8 mouse cellular contexts compared by ENCODE assay signal in genomic region chr2:90678256-90679060, GRCm38 (mm10). TPM values are rescaled to one million over a fixed set of nuclear protein-coding genes. Genes with fewer than 3 reads are reported as not detected.
A peak's percentile ranks its signal among the peaks of the same experiment; 100 is the strongest.
DNase-seq lines count a peak whose midpoint lies in the region; ATAC-seq and TF ChIP-seq lines count a peak whose summit lies in the region.

No protein-coding gene starts in this region.

- H3K27ac ChIP-seq in layer of hippocampus, adult 2 months: peak overlapping the region; percentile 84
- H3K27ac ChIP-seq in embryonic facial prominence, embryonic 12.5 days: peak overlapping the region; percentile 93
- H3K27ac ChIP-seq in intestine, embryonic 14.5 days (ENCODE audit: low read depth): peak overlapping the region; percentile 89
- peak overlapping the region; percentile 96 for H3K27ac ChIP-seq in midbrain, embryonic 14.5 days (replicated peaks; ENCODE audit: low read depth, low read length)

- peak in 1 of 2 experiments; percentile 1 for DNase-seq in layer of hippocampus, adult 2 months (ENCODE audit: low spot score in 2 of 2)
- no peak for DNase-seq in layer of hippocampus, adult 9-11 months
- peak; percentile 29 for DNase-seq in MN1 (ENCODE audit: low spot score)
- DNase-seq in intestine, embryonic 14.5 days (ENCODE audit: low spot score): no peak
- DNase-seq in midbrain, embryonic 14.5 days: peak; percentile 20
- no peak for DNase-seq in layer of hippocampus, postnatal 25 days (ENCODE audit: extremely low spot score in 1 of 2, low spot score in 1 of 2)
- DNase-seq in kidney, adult 8-10 months: no peak

- 31% methylated on average over 26 of the region's 26 CpGs for WGBS in embryonic facial prominence, embryonic 12.5 days
- 31% methylated on average over 26 of the region's 26 CpGs for WGBS in intestine, embryonic 14.5 days
- WGBS in midbrain, embryonic 14.5 days: 30% methylated on average over 26 of the region's 26 CpGs

- peak; percentile 67 for TF ChIP-seq CTCF in layer of hippocampus, adult 2 months (conservative IDR thresholded peaks at IDR 0.05)

- peak overlapping the region; percentile 57 for H3K4me2 ChIP-seq in embryonic facial prominence, embryonic 12.5 days (replicated peaks)
- peak overlapping the region; percentile 54 for H3K4me2 ChIP-seq in intestine, embryonic 14.5 days (ENCODE audit: low read length)
- H3K4me2 ChIP-seq in midbrain, embryonic 14.5 days (ENCODE audit: low read length): peak overlapping the region; percentile 91

- H3K9me3 ChIP-seq in embryonic facial prominence, embryonic 12.5 days: no peaks in the 10 kb centered on the region
- no peaks in the 10 kb centered on the region for H3K9me3 ChIP-seq in intestine, embryonic 14.5 days (ENCODE audit: control insufficient read depth, low read length)
- H3K9me3 ChIP-seq in midbrain, embryonic 14.5 days (ENCODE audit: control insufficient read depth, low read length): no peaks in the 10 kb centered on the region

- ATAC-seq in embryonic facial prominence, embryonic 12.5 days (ENCODE audit: insufficient number of reproducible peaks, insufficient read depth, low FRiP score, low TSS enrichment): peak; percentile 53; the same call in 1 of the 2 replicates
- peak; percentile 59 for ATAC-seq in intestine, embryonic 14.5 days (replicated peaks; ENCODE audit: low FRiP score, low TSS enrichment, low read depth)
- peak; percentile 53 for ATAC-seq in midbrain, embryonic 14.5 days (ENCODE audit: low FRiP score, low TSS enrichment)

- peak overlapping the region; percentile 90 for H3K4me3 ChIP-seq in layer of hippocampus, adult 2 months
- peak overlapping the region; percentile 98 for H3K4me3 ChIP-seq in embryonic facial prominence, embryonic 12.5 days
- peak overlapping the region; percentile 98 for H3K4me3 ChIP-seq in intestine, embryonic 14.5 days (ENCODE audit: low read depth, low read length)
- peak overlapping the region; percentile 69 for H3K4me3 ChIP-seq in midbrain, embryonic 14.5 days (replicated peaks; ENCODE audit: low read depth, low read length)

- H3K9ac ChIP-seq in embryonic facial prominence, embryonic 12.5 days: peak overlapping the region; percentile 77
- peak overlapping the region; percentile 69 for H3K9ac ChIP-seq in intestine, embryonic 14.5 days (ENCODE audit: low read length)
- peak overlapping the region; percentile 63 for H3K9ac ChIP-seq in midbrain, embryonic 14.5 days (replicated peaks; ENCODE audit: low read length)

- no peaks in the 10 kb centered on the region for H3K27me3 ChIP-seq in embryonic facial prominence, embryonic 12.5 days
- H3K27me3 ChIP-seq in intestine, embryonic 14.5 days (replicated peaks; ENCODE audit: control insufficient read depth, insufficient read depth, low read length): no peaks in the 10 kb centered on the region
- H3K27me3 ChIP-seq in midbrain, embryonic 14.5 days (ENCODE audit: control insufficient read depth, insufficient read depth, low read length): no peaks in the 10 kb centered on the region

- peaks cover 15% of the 10 kb centered on the region; the same call in 1 of the 2 replicates for H3K36me3 ChIP-seq in embryonic facial prominence, embryonic 12.5 days
- peaks cover 25% of the 10 kb centered on the region for H3K36me3 ChIP-seq in intestine, embryonic 14.5 days (ENCODE audit: control insufficient read depth, insufficient read depth, low read length)
- peaks cover 13% of the 10 kb centered on the region for H3K36me3 ChIP-seq in midbrain, embryonic 14.5 days (ENCODE audit: control insufficient read depth, insufficient read depth, low read length)

- peaks cover 10% of the 10 kb centered on the region for H3K4me1 ChIP-seq in embryonic facial prominence, embryonic 12.5 days
- H3K4me1 ChIP-seq in intestine, embryonic 14.5 days (replicated peaks; ENCODE audit: control insufficient read depth, insufficient read depth, low read length): peaks cover 7% of the 10 kb centered on the region; the same call in 1 of the 2 replicates
- H3K4me1 ChIP-seq in midbrain, embryonic 14.5 days (ENCODE audit: control insufficient read depth, insufficient read depth, low read length): peaks cover 12% of the 10 kb centered on the region

RNA-seq across cellular contexts. Expression of gene Nup160, which starts 1.4 kb away (rescaled TPM):
- 10 to 100 TPM; 17.0 to 20.8 TPM for total RNA-seq in layer of hippocampus, adult 2 months (2021)
- polyA plus RNA-seq in embryonic facial prominence, embryonic 12.5 days (2016; fragmentation: Nextera tagmentation; extraction: Ambion mirVana): 53.7 and 56.5 TPM in 2 replicates
- polyA plus RNA-seq in intestine, embryonic 14.5 days (2014; fragmentation: Nextera tagmentation; extraction: Ambion mirVana): 53.6 and 62.5 TPM in 2 replicates
- polyA plus RNA-seq in midbrain, embryonic 14.5 days (2014; fragmentation: Nextera tagmentation; extraction: Ambion mirVana): 23.7 and 32.0 TPM in 2 replicates
- 10 to 100 TPM; 16.4 to 17.9 TPM for total RNA-seq in layer of hippocampus, postnatal 25 days (2021)

Comparison
In these comparisons a context has a peak if more than half of its experiments do, and no peak if none do; other contexts are left out.
1. DNase-seq: peak in MN1 (single experiment) and midbrain, embryonic 14.5 days (single experiment); none in layer of hippocampus, adult 9-11 months (single experiment), intestine, embryonic 14.5 days (single experiment), layer of hippocampus, postnatal 25 days (0 of 2) and kidney, adult 8-10 months (0 of 2).
2. Peak in every context shown above with its lines, with median percentiles within 50 percentile points of each other: H3K27ac ChIP-seq, H3K4me3 ChIP-seq, ATAC-seq, H3K4me2 ChIP-seq and H3K9ac ChIP-seq.